Mouse (Mus musculus) kidney, postnatal 10 days (tissue): ENCODE measurements around the gene Extl1.
"Not testable (repeated sequence)": the region's sequence is repeated elsewhere in the genome, so short reads cannot be mapped to it uniquely, and the experiment has no call there.

ENCODE experiments used
- DNase-seq: peaks from one replicate; pipeline ENCODE4 v3.0.0; 2021; ENCODE audit warnings: mixed read lengths

Extl1 gene

DNA sequence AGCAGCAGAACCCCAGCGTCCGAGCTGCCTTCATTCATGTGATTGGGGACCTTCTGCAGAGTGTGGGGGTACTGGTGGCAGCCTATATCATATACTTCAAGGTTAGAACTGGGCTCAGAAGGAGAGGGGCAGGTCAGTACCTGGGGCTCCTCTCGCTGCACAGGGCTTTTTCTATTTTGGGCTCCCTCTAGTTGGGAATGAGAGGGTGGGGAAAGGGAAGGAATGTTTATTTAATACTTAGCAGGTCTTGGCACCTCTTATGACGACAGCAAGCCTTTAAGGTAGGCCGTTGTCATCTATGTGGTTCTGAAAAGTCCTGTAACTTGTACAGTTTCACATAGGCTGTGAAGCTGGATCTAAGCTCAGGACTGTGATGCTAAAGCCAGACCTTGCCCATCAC lies 35.1 kb downstream of the Extl1 start:
- no peak for DNase-seq

DNA sequence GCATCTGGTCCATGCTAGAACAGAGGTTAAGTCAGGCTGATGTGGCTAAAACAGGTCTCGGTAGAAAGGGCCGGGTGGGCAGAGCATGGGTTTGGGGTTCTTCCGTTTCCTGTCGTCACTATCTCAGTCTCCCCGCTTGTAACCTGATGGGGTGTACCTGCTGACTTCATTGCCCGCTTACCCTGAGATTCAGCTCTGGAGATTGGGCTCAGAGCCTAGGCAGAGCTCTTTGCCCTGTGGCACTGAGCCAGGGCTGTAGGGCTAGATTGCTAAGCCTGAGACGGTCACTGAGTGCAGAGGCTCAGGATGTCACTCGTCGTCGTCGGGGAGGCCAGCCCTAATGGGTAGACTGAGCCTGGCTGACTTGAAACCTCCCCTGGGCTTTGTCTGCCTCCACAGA lies 35.6 kb downstream of the Extl1 start:
- DNase-seq: peak; percentile 77

GRCm38 (mm10) chr4:134345802-134346201 lies 37.8 kb downstream of the Extl1 start:
- no peak for DNase-seq

- no peak for DNase-seq
Measured at GRCm38 (mm10) chr4:134344620-134345019, 39.0 kb downstream of the Extl1 start.

- peak; percentile 63 for DNase-seq
Measured at GRCm38 (mm10) chr4:134343071-134344031, 40.3 kb downstream of the Extl1 start, which contains the start of gene Slc30a2. Gene Slc30a2, plus strand, starts transcription at chr4:134343181.

GRCm38 (mm10) chr4:134342213-134342779 lies 41.4 kb downstream of the Extl1 start:
- no peak for DNase-seq

- not testable (repeated sequence) for DNase-seq
Measured at GRCm38 (mm10) chr4:134341231-134341630, 42.4 kb downstream of the Extl1 start.

GRCm38 (mm10) chr4:134330281-134330680 lies 53.4 kb downstream of the Extl1 start:
- peak; percentile 44 for DNase-seq

GRCm38 (mm10) chr4:134328832-134329231 lies 54.8 kb downstream of the Extl1 start:
- DNase-seq: no peak

- DNase-seq: no peak
Measured at GRCm38 (mm10) chr4:134328151-134328550, 55.5 kb downstream of the Extl1 start.

- peak; percentile 71 for DNase-seq
Measured at GRCm38 (mm10) chr4:134326859-134327530, 56.7 kb downstream of the Extl1 start.

DNA sequence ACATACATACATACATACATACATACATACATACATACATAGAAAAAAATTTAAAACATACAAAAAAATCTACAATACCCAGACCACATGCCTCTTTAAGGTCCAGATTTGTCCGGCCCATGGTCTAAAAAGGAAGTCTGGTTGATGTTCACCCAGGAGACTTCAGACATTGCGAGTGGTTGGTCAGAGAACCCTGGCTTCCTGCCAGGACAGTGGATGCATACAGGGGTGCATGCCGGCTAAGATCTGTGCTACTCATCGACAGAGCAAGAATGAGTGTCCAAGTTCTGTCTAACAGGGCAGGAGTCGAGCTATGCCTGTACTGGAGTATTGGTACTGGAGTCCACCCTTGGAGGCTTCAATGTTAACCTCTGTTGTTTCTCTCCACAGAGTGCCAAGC lies 59.0 kb downstream of the Extl1 start:
- DNase-seq: peak; percentile 85

DNA sequence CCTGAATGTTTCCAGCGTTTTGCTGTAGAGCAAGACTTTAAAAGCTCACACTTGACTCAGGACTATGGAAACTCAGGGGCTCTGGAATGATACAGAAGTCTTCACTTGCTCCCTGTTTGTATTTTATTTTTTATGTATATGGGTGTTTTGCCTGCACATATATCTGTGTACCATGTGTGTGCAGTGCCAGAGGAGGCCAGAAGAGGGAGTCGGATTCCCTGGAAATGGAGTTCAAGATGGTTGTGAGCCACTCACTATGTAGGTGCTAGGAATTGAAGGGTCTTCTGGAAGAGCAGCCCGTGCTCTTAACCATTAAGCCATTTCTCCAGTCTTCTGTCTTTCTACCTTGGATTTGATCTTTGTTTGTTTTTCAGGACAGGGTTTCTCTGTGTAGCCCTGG lies 62.1 kb downstream of the Extl1 start:
- DNase-seq: no peak

DNA sequence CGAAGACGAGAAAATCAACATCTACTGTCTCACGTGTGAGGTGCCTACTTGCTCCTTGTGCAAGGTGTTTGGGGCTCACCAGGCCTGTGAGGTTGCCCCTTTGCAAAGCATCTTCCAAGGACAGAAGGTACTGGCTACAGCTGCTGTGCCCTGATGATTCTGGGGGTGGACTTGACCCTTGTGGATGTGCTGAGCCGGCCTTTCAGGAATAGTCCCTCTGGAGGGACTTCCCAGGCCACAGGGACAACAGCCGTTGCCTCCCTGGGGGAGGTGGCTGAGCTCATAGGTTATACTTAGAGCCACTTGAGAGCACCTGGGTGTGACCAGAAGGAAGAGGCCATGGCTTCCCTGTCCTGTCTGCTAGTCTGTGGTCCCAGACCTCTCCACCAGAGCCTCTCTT lies 64.0 kb downstream of the Extl1 start:
- DNase-seq: no peak

DNA sequence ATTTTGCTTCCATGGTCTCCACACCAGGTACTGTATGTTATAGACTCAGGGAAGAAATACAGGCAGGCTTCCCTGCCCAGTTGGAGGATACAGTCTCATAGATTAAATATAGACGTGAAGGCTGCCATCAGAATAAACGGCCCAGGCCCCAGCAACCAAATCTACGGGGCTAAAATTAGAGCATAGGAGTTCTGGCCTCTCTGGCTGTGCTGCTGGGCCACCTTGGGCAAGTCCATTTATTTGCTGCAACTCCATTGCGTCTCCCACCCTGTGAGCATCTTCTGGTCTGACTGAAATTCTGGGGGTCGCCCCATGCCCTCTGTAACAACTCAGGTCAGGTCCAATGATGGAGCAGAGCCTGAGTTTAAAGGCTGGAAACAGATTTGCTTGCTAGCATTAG lies 64.6 kb downstream of the Extl1 start:
- no peak for DNase-seq

DNA sequence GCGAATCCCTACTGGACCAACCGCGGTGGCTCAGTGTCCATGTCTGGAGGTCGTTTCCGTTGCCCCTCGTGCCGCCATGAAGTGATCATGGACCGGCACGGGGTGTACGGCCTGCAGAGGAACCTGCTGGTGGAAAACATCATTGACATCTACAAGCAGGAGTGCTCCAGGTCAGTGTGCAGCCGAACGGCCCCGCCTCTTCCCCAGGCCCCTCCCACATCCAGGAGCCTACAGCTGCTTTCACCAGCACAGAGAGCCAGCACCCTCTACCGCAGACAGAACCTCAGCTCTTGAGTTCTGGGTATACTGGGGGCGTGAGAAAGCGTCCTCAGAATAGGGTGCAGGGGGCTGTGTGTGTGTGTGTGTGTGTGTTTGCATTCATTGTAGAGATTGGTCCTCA lies 67.3 kb downstream of the Extl1 start:
- DNase-seq: peak; percentile 32

- no peak for DNase-seq
Measured at GRCm38 (mm10) chr4:134315470-134315869, 68.2 kb downstream of the Extl1 start.

GRCm38 (mm10) chr4:134314876-134315275 lies 68.8 kb downstream of the Extl1 start, which contains the start of gene Trim63:
Gene Trim63, plus strand, starts transcription at chr4:134315120.
- DNase-seq: no peak

GRCm38 (mm10) chr4:134314081-134314655 lies 69.5 kb downstream of the Extl1 start:
- DNase-seq: no peak

GRCm38 (mm10) chr4:134312901-134313300 lies 70.7 kb downstream of the Extl1 start:
- DNase-seq: no peak

GRCm38 (mm10) chr4:134312341-134312740 lies 71.3 kb downstream of the Extl1 start:
- DNase-seq: no peak

DNA sequence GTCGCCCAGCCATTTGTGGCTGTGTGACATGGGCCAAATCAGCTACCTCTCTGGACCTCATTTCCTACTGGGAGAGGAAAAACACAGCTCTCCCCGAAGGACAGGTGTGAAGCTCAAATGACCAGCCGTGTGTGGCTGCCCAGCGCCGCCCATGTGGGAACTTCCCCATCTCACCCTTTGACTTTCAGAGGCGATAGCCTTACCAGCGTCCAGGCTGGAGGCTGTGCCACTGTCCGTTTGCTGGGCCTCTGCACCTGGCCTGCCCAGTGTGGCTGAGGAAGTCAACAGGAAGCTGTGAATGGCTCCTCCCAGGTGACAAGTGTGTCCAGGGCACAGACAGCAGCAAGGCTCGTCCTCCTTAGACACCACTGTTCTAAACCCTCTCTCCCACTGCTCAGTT lies 71.9 kb downstream of the Extl1 start:
- DNase-seq: no peak

- DNase-seq: no peak
Measured at GRCm38 (mm10) chr4:134310656-134311055, 73.0 kb downstream of the Extl1 start.
